Mouse (Mus musculus) forebrain, embryonic 10.5 days (tissue): ENCODE data around the gene Gm4858. TPM values are rescaled to one million over a fixed set of nuclear protein-coding genes. Genes with fewer than 3 reads are reported as not detected.
A peak's percentile ranks its signal among the peaks of the same experiment; 100 is the strongest.
"Not testable (repeated sequence)": the region's sequence is repeated elsewhere in the genome, so short reads cannot be mapped to it uniquely, and the experiment has no call there.

ENCODE experiments used
- DNase-seq: peaks from one replicate; pipeline ENCODE4 v3.0.0-alpha.2; 2017; ENCODE audit warnings: low spot score; ENCODE audit errors: extremely low spot score
- H3K27ac ChIP-seq: fragments of 300-500 bp; sonication (generic); 2 replicates; pipeline ENCODE4 v1.5.1; 2016; ENCODE audit warnings: mild to moderate bottlenecking
- H3K27me3 ChIP-seq: fragments of 300-500 bp; sonication (generic); 2 replicates; pipeline ENCODE4 v1.6.1; 2016; ENCODE audit warnings: mild to moderate bottlenecking; ENCODE audit not compliant: poor library complexity, severe bottlenecking
- H3K36me3 ChIP-seq: fragments of 300-500 bp; sonication (generic); replicated peaks from 2 replicates; pipeline ENCODE4 v1.6.1; 2016; ENCODE audit warnings: mild to moderate bottlenecking, moderate library complexity
- H3K4me1 ChIP-seq: fragments of 300-500 bp; sonication (generic); 2 replicates; pipeline ENCODE4 v1.6.1; 2016
- H3K4me3 ChIP-seq: fragments of 300-500 bp; sonication (generic); 2 replicates; pipeline ENCODE4 v1.5.1; 2016; ENCODE audit warnings: mild to moderate bottlenecking, moderate library complexity
- H3K9me3 ChIP-seq: fragments of 300-500 bp; sonication (generic); 2 replicates; pipeline ENCODE4 v1.6.1; 2016; ENCODE audit warnings: mild to moderate bottlenecking, moderate library complexity
- WGBS: fragments of 180-500 bp; shearing (Covaris S2); methylation state at CpG from one replicate; pipeline ENCODE4 v1.1.7; 2016; 5-methylcytosine and 5-hydroxymethylcytosine counted together
- polyA plus RNA-seq: library from polyadenylated mRNA; unstranded; fragments of >200 nt; fragmentation: Nextera tagmentation; extraction: Ambion mirVana; gene quantifications from 2 replicates; pipeline ENCODE4 v1.2.1, GENCODE M21; 2016

Gene Gm4858
- not detected in 2 replicates for polyA plus RNA-seq

GRCm38 (mm10) chr3:93068523-93068922 is at the start of gene Gm4858:
TSS of gene Gm4858 (plus strand) at chr3:93068823.
- H3K4me3 ChIP-seq, result not testable (repeated sequence)

GRCm38 (mm10) chr3:93018960-93019359 is 49.7 kb upstream of the Gm4858 start, which contains the start of gene Lce1m:
TSS of gene Lce1m (minus strand) at chr3:93019060.
- no peak for DNase-seq
- no peak within 1 kb of the TSS for H3K27ac ChIP-seq

More at GRCm38 (mm10) chr3:93068523-93068922, at the start of gene Gm4858:
- not testable (repeated sequence) for H3K27me3 ChIP-seq, H3K36me3 ChIP-seq, H3K27ac ChIP-seq, DNase-seq, H3K4me1 ChIP-seq, H3K9me3 ChIP-seq

GRCm38 (mm10) chr3:93021171-93021570 is 47.5 kb upstream of the Gm4858 start:
- no peak overlapping the region for H3K27ac ChIP-seq
- H3K36me3 ChIP-seq, result no peaks in the 10 kb centered on the region
- no peaks in the 10 kb centered on the region for H3K27me3 ChIP-seq
- H3K4me3 ChIP-seq, result no peak overlapping the region
- H3K9me3 ChIP-seq, result no peaks in the 10 kb centered on the region; the same call in 1 of the 2 replicates
- H3K4me1 ChIP-seq, result no peaks in the 10 kb centered on the region
- no peak for DNase-seq
- WGBS, result 96% methylated on average over 1 of the region's 1 CpGs

More at GRCm38 (mm10) chr3:93018960-93019359, 49.7 kb upstream of the Gm4858 start, which contains the start of gene Lce1m:
- WGBS, result 87% methylated on average over 2 of the region's 2 CpGs
- H3K9me3 ChIP-seq, result no peaks in the 10 kb centered on the region; the same call in 1 of the 2 replicates
- H3K4me3 ChIP-seq, result no peak within 1 kb of the TSS
- no peaks in the 10 kb centered on the region for H3K36me3 ChIP-seq
- peaks cover 18% of the 10 kb centered on the region for H3K4me1 ChIP-seq
- H3K27me3 ChIP-seq, result 0 out of 2 replicates have a peak, but pooled peaks cover 1% of the 10 kb centered on the region

- Histone ChIP-seq H3K36me3 (no peaks in the 10 kb centered on the region), H3K4me1 (no peaks in the 10 kb centered on the region), H3K27me3 (no peaks in the 10 kb centered on the region), H3K9me3 (no peaks in the 10 kb centered on the region), H3K27ac (no peak overlapping the region), H3K4me3 (no peak overlapping the region)
- no peak for DNase-seq
- 85% methylated on average over 3 of the region's 3 CpGs for WGBS
Measured at GRCm38 (mm10) chr3:93023411-93024184, 45.0 kb upstream of the Gm4858 start.

- Histone ChIP-seq H3K27ac (no peak overlapping the region), H3K9me3 (no peaks in the 10 kb centered on the region), H3K4me1 (no peaks in the 10 kb centered on the region), H3K36me3 (no peaks in the 10 kb centered on the region), H3K4me3 (no peak overlapping the region), H3K27me3 (no peaks in the 10 kb centered on the region)
- WGBS, result 92% methylated on average over 2 of the region's 2 CpGs
- no peak for DNase-seq
Measured at GRCm38 (mm10) chr3:93025486-93025885, 43.1 kb upstream of the Gm4858 start.

- H3K4me3 ChIP-seq, result no peak overlapping the region
- WGBS, result 60% methylated on average over 5 of the region's 5 CpGs
- H3K27me3 ChIP-seq, result no peaks in the 10 kb centered on the region
- H3K4me1 ChIP-seq, result no peaks in the 10 kb centered on the region
- H3K36me3 ChIP-seq, result no peaks in the 10 kb centered on the region
- H3K27ac ChIP-seq, result no peak overlapping the region
- no peak for DNase-seq
- H3K9me3 ChIP-seq, result no peaks in the 10 kb centered on the region
Measured at GRCm38 (mm10) chr3:93031450-93031849, 37.2 kb upstream of the Gm4858 start.

- no peak overlapping the region for H3K4me3 ChIP-seq
- DNase-seq, result no peak
- WGBS, result 88% methylated on average over 1 of the region's 1 CpGs
- H3K9me3 ChIP-seq, result no peaks in the 10 kb centered on the region
- H3K27me3 ChIP-seq, result no peaks in the 10 kb centered on the region
- H3K4me1 ChIP-seq, result no peaks in the 10 kb centered on the region
- no peak overlapping the region for H3K27ac ChIP-seq
- H3K36me3 ChIP-seq, result no peaks in the 10 kb centered on the region
Measured at GRCm38 (mm10) chr3:93050182-93050581, 18.4 kb upstream of the Gm4858 start.

GRCm38 (mm10) chr3:93052826-93053474 is 15.7 kb upstream of the Gm4858 start:
- 55% methylated on average over 10 of the region's 10 CpGs for WGBS
- Histone ChIP-seq H3K36me3 (no peaks in the 10 kb centered on the region), H3K27me3 (no peaks in the 10 kb centered on the region), H3K4me3 (no peak overlapping the region), H3K4me1 (no peaks in the 10 kb centered on the region), H3K9me3 (no peaks in the 10 kb centered on the region), H3K27ac (no peak overlapping the region)
- peak; percentile 30 for DNase-seq

GRCm38 (mm10) chr3:93086631-93087030 is 18.0 kb downstream of the Gm4858 start:
- Histone ChIP-seq H3K4me1 (no peaks in the 10 kb centered on the region), H3K36me3 (no peaks in the 10 kb centered on the region), H3K4me3 (no peak overlapping the region), H3K27me3 (no peaks in the 10 kb centered on the region), H3K27ac (no peak overlapping the region), H3K9me3 (no peaks in the 10 kb centered on the region)
- DNase-seq, result no peak
- WGBS, result 79% methylated on average over 2 of the region's 2 CpGs

GRCm38 (mm10) chr3:93093581-93093980 is 25.0 kb downstream of the Gm4858 start:
- not testable (repeated sequence) for DNase-seq, H3K4me1 ChIP-seq, H3K9me3 ChIP-seq, H3K4me3 ChIP-seq, H3K27me3 ChIP-seq, H3K36me3 ChIP-seq, H3K27ac ChIP-seq
- WGBS, result 29% methylated on average over 1 of the region's 1 CpGs

- no peak for DNase-seq
Measured at GRCm38 (mm10) chr3:93096447-93096846, 27.8 kb downstream of the Gm4858 start.

GRCm38 (mm10) chr3:93111668-93112067 is 43.0 kb downstream of the Gm4858 start:
- H3K4me3 ChIP-seq, result no peak overlapping the region
- no peaks in the 10 kb centered on the region for H3K36me3 ChIP-seq
- H3K4me1 ChIP-seq, result no peaks in the 10 kb centered on the region
- H3K27ac ChIP-seq, result no peak overlapping the region
- no peaks in the 10 kb centered on the region for H3K27me3 ChIP-seq
- 46% methylated on average over 5 of the region's 5 CpGs for WGBS
- no peak for DNase-seq
- no peaks in the 10 kb centered on the region for H3K9me3 ChIP-seq

More at GRCm38 (mm10) chr3:93096447-93096846, 27.8 kb downstream of the Gm4858 start:
- Histone ChIP-seq H3K27me3 (no peaks in the 10 kb centered on the region), H3K4me3 (no peak overlapping the region), H3K9me3 (no peaks in the 10 kb centered on the region), H3K4me1 (no peaks in the 10 kb centered on the region), H3K27ac (no peak overlapping the region), H3K36me3 (no peaks in the 10 kb centered on the region)
- WGBS, result 82% methylated on average over 2 of the region's 2 CpGs

- WGBS, result 2% methylated on average over 2 of the region's 2 CpGs
- Histone ChIP-seq H3K27ac (no peak overlapping the region), H3K9me3 (no peaks in the 10 kb centered on the region), H3K27me3 (no peaks in the 10 kb centered on the region), H3K36me3 (no peaks in the 10 kb centered on the region), H3K4me3 (no peak overlapping the region), H3K4me1 (no peaks in the 10 kb centered on the region)
- peak; percentile 27 for DNase-seq
Measured at GRCm38 (mm10) chr3:93114481-93114880, 45.9 kb downstream of the Gm4858 start.
